Mouse (Mus musculus) gastrocnemius, adult 18-20 months (tissue): ENCODE measurements around the gene Olfr1459. TPM values are rescaled to one million over a fixed set of nuclear protein-coding genes. Genes with fewer than 3 reads are reported as not detected.

Experiments used
- DNase-seq: peaks from one replicate; pipeline ENCODE4 v3.0.0; 2021; ENCODE audit warnings: low spot score
- long read RNA-seq, 2 experiments: library from polyadenylated mRNA; stranded (forward); transcript quantifications; one replicate each; pipeline ENCODE4 v2.0.0; 2021
- total RNA-seq, 2 experiments: library from RNA; stranded (reverse); gene quantifications; 2 replicates each; pipeline ENCODE4 v1.2.3; 2021

The Olfr1459 gene
- under 1 TPM in 1 of 2 experiments, not detected in 1; 0.02 TPM for total RNA-seq
- long read RNA-seq, experiment 1, result 0 reads
- long read RNA-seq, experiment 2, result 0 reads

- no peak for DNase-seq
Observed at GRCm38 (mm10) chr19:13149449-13149848, at the start of gene Olfr1459. Olfr1459 (minus strand) TSS chr19:13149549.

GRCm38 (mm10) chr19:13185434-13185833 is 36.1 kb upstream of the Olfr1459 start, which contains the start of gene Olfr1462:
Olfr1462 (plus strand) TSS chr19:13185734.
- no peak for DNase-seq

- no peak for DNase-seq
Observed at GRCm38 (mm10) chr19:13162700-13163099, 13.4 kb upstream of the Olfr1459 start, which contains the start of gene Olfr1461. Olfr1461 (plus strand) TSS chr19:13163000.

GRCm38 (mm10) chr19:13106675-13107074 is 42.7 kb downstream of the Olfr1459 start, which contains the start of gene Olfr1458:
Olfr1458 (minus strand) TSS chr19:13106775.
- DNase-seq, result no peak

DNA sequence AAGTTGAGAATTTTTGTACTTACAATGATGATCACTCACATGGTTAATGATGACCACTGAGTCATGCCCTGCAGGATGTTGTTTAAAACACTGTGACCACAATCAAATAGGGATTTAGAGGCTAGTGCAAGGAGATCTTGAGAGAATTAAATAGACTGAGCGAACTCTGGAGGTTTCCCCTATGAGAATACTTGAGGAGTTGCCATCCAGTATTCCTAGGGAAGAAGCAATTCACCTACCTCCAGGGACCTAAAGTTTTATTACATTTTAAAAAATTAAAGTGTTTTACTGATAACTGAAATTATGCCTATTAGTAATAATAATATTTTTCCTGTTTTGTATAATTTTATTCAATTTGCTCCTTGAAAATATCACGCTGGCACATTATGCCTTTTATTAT is 51.6 kb downstream of the Olfr1459 start, which contains the start of gene Olfr1457:
TSS of gene Olfr1457 (minus strand) at position 101 of the 400 bp plus-strand sequence.
- no peak for DNase-seq

- no peak for DNase-seq
Observed at GRCm38 (mm10) chr19:13093908-13094307, 55.4 kb downstream of the Olfr1459 start.

Other genes with a start within 250 kb of the Olfr1459 start
- not detected for gene Olfr1447, start 245.8 kb downstream of the Olfr1459 start, total RNA-seq
- gene Olfr1448, start 225.1 kb downstream of the Olfr1459 start, total RNA-seq, result not detected
- not detected for gene Olfr1449, start 218.7 kb downstream of the Olfr1459 start, total RNA-seq
- gene Olfr1450, start 199.3 kb downstream of the Olfr1459 start, total RNA-seq, result not detected
- not detected for gene Olfr1451, start 154.5 kb downstream of the Olfr1459 start, total RNA-seq
- not detected for gene Olfr1453, start 121.2 kb downstream of the Olfr1459 start, total RNA-seq
- gene Olfr1454, start 88.9 kb downstream of the Olfr1459 start, total RNA-seq, result not detected
- gene Olfr1457, start 51.7 kb downstream of the Olfr1459 start, total RNA-seq, result not detected
- not detected for gene Olfr1458, start 42.8 kb downstream of the Olfr1459 start, total RNA-seq
- gene Olfr1461, start 13.5 kb upstream of the Olfr1459 start, total RNA-seq, result not detected
- not detected for gene Olfr1462, start 36.2 kb upstream of the Olfr1459 start, total RNA-seq
- not detected for gene Olfr1463, start 81.8 kb upstream of the Olfr1459 start, total RNA-seq
- not detected for gene Olfr1465, start 166.0 kb upstream of the Olfr1459 start, total RNA-seq
- gene Olfr1466, start 189.3 kb upstream of the Olfr1459 start, total RNA-seq, result not detected
- not detected for gene Olfr1467, start 212.7 kb upstream of the Olfr1459 start, total RNA-seq